Mouse (Mus musculus) right cerebral cortex, postnatal 36 days (tissue): Measurements from ENCODE around the gene Ipcef1.
"Not testable (repeated sequence)": the region's sequence is repeated elsewhere in the genome, so short reads cannot be mapped to it uniquely, and the experiment has no call there.

ENCODE experiments used
- DNase-seq, 2 experiments: peaks; one replicate each; pipeline ENCODE4 v3.0.0; 2022; ENCODE audit warnings: low spot score in 2 of 2, mixed read lengths in 1 of 2

Ipcef1 gene

GRCm38 (mm10) chr10:6889640-6890245 lies 162.5 kb downstream of the Ipcef1 start:
- no peak for DNase-seq

- DNase-seq, result no peak
These were observed 166.8 kb downstream of the Ipcef1 start for GRCm38 (mm10) chr10:6885460-6885859.

- DNase-seq, result not testable (repeated sequence)
These were observed 170.2 kb downstream of the Ipcef1 start for GRCm38 (mm10) chr10:6882041-6882440.

GRCm38 (mm10) chr10:6878276-6878881 lies 173.9 kb downstream of the Ipcef1 start:
- DNase-seq, result no peak

GRCm38 (mm10) chr10:6873917-6874316 lies 178.4 kb downstream of the Ipcef1 start:
- DNase-seq, result no peak

GRCm38 (mm10) chr10:6871418-6872072 lies 180.7 kb downstream of the Ipcef1 start:
- no peak for DNase-seq

- DNase-seq, result no peak
These were observed 196.5 kb downstream of the Ipcef1 start for GRCm38 (mm10) chr10:6855812-6856211.

GRCm38 (mm10) chr10:6848834-6849233 lies 203.4 kb downstream of the Ipcef1 start:
- DNase-seq, result no peak

GRCm38 (mm10) chr10:6848162-6848754 lies 204.0 kb downstream of the Ipcef1 start:
- no peak for DNase-seq

- no peak for DNase-seq
These were observed 206.0 kb downstream of the Ipcef1 start for GRCm38 (mm10) chr10:6846283-6846682.

GRCm38 (mm10) chr10:6842225-6842624 lies 210.1 kb downstream of the Ipcef1 start:
- no peak for DNase-seq
